Mouse (Mus musculus): ENCODE data around the gene Mbnl1. TPM values are rescaled to one million over a fixed set of nuclear protein-coding genes. Genes with fewer than 3 reads are reported as not detected.

Mbnl1 gene
- 85.9 and 86.0 TPM in 2 replicates for total RNA-seq (2014; rRNA removed)
- 46.8 and 55.9 TPM in 2 replicates for polyA plus RNA-seq (2015; fragmentation: Nextera tagmentation; extraction: Ambion mirVana)

GRCm38 (mm10) chr3:60472681-60473177, at the start of gene Mbnl1:
Mbnl1 (plus strand) TSS chr3:60472830.
- no peak for TF ChIP-seq CTCF (IDR thresholded peaks at IDR 0.05)
- Histone ChIP-seq H3K4me1 (ENCODE audit: insufficient read depth, low read length) (no peaks in the 10 kb centered on the region), H3K27me3 (ENCODE audit: insufficient read depth, low read length) (no peaks in the 10 kb centered on the region), H3K27ac (ENCODE audit: low read depth, low read length) (no peak within 1 kb of the TSS), H3K9me3 (ENCODE audit: low read length) (no peaks in the 10 kb centered on the region), H3K9ac (replicated peaks; ENCODE audit: low read length, poor library complexity, severe bottlenecking) (no peak within 1 kb of the TSS), H3K4me3 (ENCODE audit: low read depth, low read length) (no peak within 1 kb of the TSS), H3K4me2 (ENCODE audit: low read depth, low read length, poor library complexity, severe bottlenecking) (no peak within 1 kb of the TSS), H3K36me3 (ENCODE audit: insufficient read depth, low read length) (no peaks in the 10 kb centered on the region)
- ATAC-seq (ENCODE audit: low FRiP score) (no peak), DNase-seq (ENCODE audit: low spot score) (no peak)
- 76% methylated on average over 5 of the region's 5 CpGs for whole genome bisulfite sequencing

- Histone ChIP-seq H3K4me3 (ENCODE audit: low read depth, low read length) (no peak overlapping the region), H3K27me3 (ENCODE audit: insufficient read depth, low read length) (no peaks in the 10 kb centered on the region), H3K27ac (ENCODE audit: low read depth, low read length) (no peak overlapping the region), H3K4me2 (ENCODE audit: low read depth, low read length, poor library complexity, severe bottlenecking) (no peak overlapping the region), H3K4me1 (ENCODE audit: insufficient read depth, low read length) (no peaks in the 10 kb centered on the region), H3K9ac (replicated peaks; ENCODE audit: low read length, poor library complexity, severe bottlenecking) (no peak overlapping the region), H3K9me3 (ENCODE audit: low read length) (no peaks in the 10 kb centered on the region), H3K36me3 (ENCODE audit: insufficient read depth, low read length) (no peaks in the 10 kb centered on the region)
- DNase-seq (ENCODE audit: low spot score): no peak
- ATAC-seq (ENCODE audit: low FRiP score): no peak
- WGBS: 83% methylated on average over 1 of the region's 1 CpGs
- TF ChIP-seq CTCF (IDR thresholded peaks at IDR 0.05): no peak
These were observed 48.5 kb upstream of the Mbnl1 start for GRCm38 (mm10) chr3:60424148-60424547.

- WGBS: 95% methylated on average over 5 of the region's 5 CpGs
- H3K4me1 ChIP-seq (ENCODE audit: insufficient read depth, low read length): no peaks in the 10 kb centered on the region
- H3K4me2 ChIP-seq (ENCODE audit: low read depth, low read length, poor library complexity, severe bottlenecking): no peak overlapping the region
- H3K36me3 ChIP-seq (ENCODE audit: insufficient read depth, low read length): no peaks in the 10 kb centered on the region
- no peak overlapping the region for H3K27ac ChIP-seq (ENCODE audit: low read depth, low read length)
- DNase-seq (ENCODE audit: low spot score): no peak
- H3K9me3 ChIP-seq (ENCODE audit: low read length): no peaks in the 10 kb centered on the region
- no peak overlapping the region for H3K9ac ChIP-seq (replicated peaks; ENCODE audit: low read length, poor library complexity, severe bottlenecking)
- H3K4me3 ChIP-seq (ENCODE audit: low read depth, low read length): no peak overlapping the region
- no peak for ATAC-seq (ENCODE audit: low FRiP score)
- no peaks in the 10 kb centered on the region for H3K27me3 ChIP-seq (ENCODE audit: insufficient read depth, low read length)
- no peak for TF ChIP-seq CTCF (IDR thresholded peaks at IDR 0.05)
These were observed 43.6 kb upstream of the Mbnl1 start for GRCm38 (mm10) chr3:60429049-60429448.

- Histone ChIP-seq H3K27me3 (ENCODE audit: insufficient read depth, low read length) (no peaks in the 10 kb centered on the region), H3K4me1 (ENCODE audit: insufficient read depth, low read length) (no peaks in the 10 kb centered on the region), H3K4me2 (ENCODE audit: low read depth, low read length, poor library complexity, severe bottlenecking) (no peak overlapping the region), H3K27ac (ENCODE audit: low read depth, low read length) (no peak overlapping the region), H3K9me3 (ENCODE audit: low read length) (no peaks in the 10 kb centered on the region), H3K9ac (replicated peaks; ENCODE audit: low read length, poor library complexity, severe bottlenecking) (no peak overlapping the region), H3K36me3 (ENCODE audit: insufficient read depth, low read length) (no peaks in the 10 kb centered on the region), H3K4me3 (ENCODE audit: low read depth, low read length) (no peak overlapping the region)
- TF ChIP-seq CTCF (IDR thresholded peaks at IDR 0.05): no peak
- ATAC-seq (ENCODE audit: low FRiP score) (no peak), DNase-seq (ENCODE audit: low spot score) (no peak)
These were observed 35.4 kb upstream of the Mbnl1 start for GRCm38 (mm10) chr3:60437254-60437653.

- H3K27ac ChIP-seq (ENCODE audit: low read depth, low read length): no peak overlapping the region
- WGBS: 90% methylated on average over 1 of the region's 1 CpGs
- DNase-seq (ENCODE audit: low spot score) (no peak), ATAC-seq (ENCODE audit: low FRiP score) (no peak)
- H3K4me3 ChIP-seq (ENCODE audit: low read depth, low read length): no peak overlapping the region
- H3K4me1 ChIP-seq (ENCODE audit: insufficient read depth, low read length): no peaks in the 10 kb centered on the region
- no peak overlapping the region for H3K9ac ChIP-seq (replicated peaks; ENCODE audit: low read length, poor library complexity, severe bottlenecking)
- no peaks in the 10 kb centered on the region for H3K27me3 ChIP-seq (ENCODE audit: insufficient read depth, low read length)
- no peak for TF ChIP-seq CTCF (IDR thresholded peaks at IDR 0.05)
- H3K9me3 ChIP-seq (ENCODE audit: low read length): no peaks in the 10 kb centered on the region
- H3K36me3 ChIP-seq (ENCODE audit: insufficient read depth, low read length): no peaks in the 10 kb centered on the region
- no peak overlapping the region for H3K4me2 ChIP-seq (ENCODE audit: low read depth, low read length, poor library complexity, severe bottlenecking)
These were observed 34.9 kb upstream of the Mbnl1 start for GRCm38 (mm10) chr3:60437678-60438232.

- H3K4me3 ChIP-seq (ENCODE audit: low read depth, low read length): no peak overlapping the region
- ATAC-seq (ENCODE audit: low FRiP score) (no peak), DNase-seq (ENCODE audit: low spot score) (no peak)
- H3K4me1 ChIP-seq (ENCODE audit: insufficient read depth, low read length): no peaks in the 10 kb centered on the region
- no peak overlapping the region for H3K9ac ChIP-seq (replicated peaks; ENCODE audit: low read length, poor library complexity, severe bottlenecking)
- H3K27me3 ChIP-seq (ENCODE audit: insufficient read depth, low read length): no peaks in the 10 kb centered on the region
- no peak overlapping the region for H3K4me2 ChIP-seq (ENCODE audit: low read depth, low read length, poor library complexity, severe bottlenecking)
- TF ChIP-seq CTCF (IDR thresholded peaks at IDR 0.05): no peak
- no peak overlapping the region for H3K27ac ChIP-seq (ENCODE audit: low read depth, low read length)
- 96% methylated on average over 1 of the region's 1 CpGs for WGBS
- no peaks in the 10 kb centered on the region for H3K9me3 ChIP-seq (ENCODE audit: low read length)
- H3K36me3 ChIP-seq (ENCODE audit: insufficient read depth, low read length): no peaks in the 10 kb centered on the region
These were observed 33.9 kb upstream of the Mbnl1 start for GRCm38 (mm10) chr3:60438715-60439114.
